Mouse (Mus musculus) intestine, embryonic 16.5 days (tissue): Measurements from ENCODE around the gene Pde3b. TPM values are rescaled to one million over a fixed set of nuclear protein-coding genes. Genes with fewer than 3 reads are reported as not detected.

ENCODE experiments used
- ATAC-seq: fragments of 200-750 bp; cut with Nextera tagmentation; 2 replicates; pipeline ENCODE4 v1.8.0; 2017; ENCODE audit warnings: moderate TSS enrichment, moderate library complexity
- H3K27ac ChIP-seq: fragments of 300-500 bp; sonication (generic); 2 replicates; pipeline ENCODE4 v1.5.1; 2014; ENCODE audit warnings: mild to moderate bottlenecking, low read length
- H3K27me3 ChIP-seq: fragments of 300-500 bp; sonication (generic); replicated peaks from 2 replicates; pipeline ENCODE4 v1.6.1; 2014; ENCODE audit warnings: low read length, control low read depth, mixed read lengths; ENCODE audit not compliant: control insufficient read depth, insufficient read depth
- H3K36me3 ChIP-seq: fragments of 300-500 bp; sonication (generic); 2 replicates; pipeline ENCODE4 v1.6.1; 2014; ENCODE audit warnings: low read length, control low read depth; ENCODE audit not compliant: control insufficient read depth, insufficient read depth
- H3K4me1 ChIP-seq: fragments of 300-500 bp; sonication (generic); 2 replicates; pipeline ENCODE4 v1.6.1; 2014; ENCODE audit warnings: low read length, control low read depth, mixed read lengths; ENCODE audit not compliant: control insufficient read depth, insufficient read depth
- H3K4me2 ChIP-seq: fragments of 300-500 bp; sonication (generic); 2 replicates; pipeline ENCODE4 v1.6.1; 2014; ENCODE audit warnings: low read depth, low read length, control low read depth
- H3K4me3 ChIP-seq: fragments of 300-500 bp; sonication (generic); 2 replicates; pipeline ENCODE4 v1.5.1; 2014; ENCODE audit warnings: mild to moderate bottlenecking, low read length
- H3K9ac ChIP-seq: fragments of 300-500 bp; sonication (generic); 2 replicates; pipeline ENCODE4 v1.6.1; 2014; ENCODE audit warnings: low read depth, low read length
- H3K9me3 ChIP-seq: fragments of 300-500 bp; sonication (generic); 2 replicates; pipeline ENCODE4 v1.6.1; 2016; ENCODE audit warnings: low read length, control low read depth; ENCODE audit not compliant: control insufficient read depth
- WGBS: fragments of 180-500 bp; shearing (Covaris S2); extraction: QIAGEN DNeasy Blood & Tissue Kit; methylation state at CpG from one replicate; pipeline ENCODE4 v1.1.7; 2014; 5-methylcytosine and 5-hydroxymethylcytosine counted together
- polyA plus RNA-seq: library from polyadenylated mRNA; unstranded; fragments of >200 nt; fragmentation: Nextera tagmentation; extraction: Ambion mirVana; gene quantifications from 2 replicates; pipeline ENCODE4 v1.2.1, GENCODE M21; 2015

Pde3b gene
- polyA plus RNA-seq, 1 experiment from 2014 or later = 1.3 TPM

GRCm38 (mm10) chr7:114474889-114475288 lies 59.8 kb downstream of the Pde3b start:
- H3K9me3 ChIP-seq = no peaks in the 10 kb centered on the region
- no peak for ATAC-seq
- 82% methylated on average over 1 of the region's 1 CpGs for WGBS

DNA sequence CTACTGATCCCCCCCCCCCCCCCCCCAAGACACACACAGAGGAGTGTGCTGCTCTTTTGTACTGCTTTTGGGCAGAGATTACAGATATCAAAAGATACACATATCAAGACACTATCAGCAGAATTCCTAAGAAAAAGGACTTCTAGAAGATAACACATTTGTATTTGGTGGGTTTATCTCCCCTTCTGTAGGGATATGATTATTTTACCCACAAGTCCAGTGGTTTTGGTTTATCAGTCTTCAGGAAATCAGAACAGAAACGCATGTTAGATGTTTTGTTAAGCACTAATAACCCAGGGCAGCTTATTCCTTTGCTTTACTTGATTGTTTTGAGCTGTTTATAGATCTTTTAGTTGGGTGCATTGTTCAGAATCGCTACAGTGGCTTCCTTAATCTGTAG lies 62.8 kb downstream of the Pde3b start:
- ATAC-seq = no peak
- Histone ChIP-seq H3K4me2 (no peak overlapping the region), H3K36me3 (no peaks in the 10 kb centered on the region), H3K27me3 (no peaks in the 10 kb centered on the region), H3K4me3 (no peak overlapping the region), H3K9ac (no peak overlapping the region), H3K9me3 (no peaks in the 10 kb centered on the region), H3K27ac (no peak overlapping the region), H3K4me1 (no peaks in the 10 kb centered on the region)
- 82% methylated on average over 2 of the region's 2 CpGs for WGBS

More at GRCm38 (mm10) chr7:114474889-114475288, 59.8 kb downstream of the Pde3b start:
- H3K9ac ChIP-seq = no peak overlapping the region
- no peaks in the 10 kb centered on the region for H3K27me3 ChIP-seq
- no peaks in the 10 kb centered on the region for H3K36me3 ChIP-seq
- H3K4me2 ChIP-seq = no peak overlapping the region
- H3K27ac ChIP-seq = no peak overlapping the region
- H3K4me3 ChIP-seq = no peak overlapping the region
- H3K4me1 ChIP-seq = no peaks in the 10 kb centered on the region

DNA sequence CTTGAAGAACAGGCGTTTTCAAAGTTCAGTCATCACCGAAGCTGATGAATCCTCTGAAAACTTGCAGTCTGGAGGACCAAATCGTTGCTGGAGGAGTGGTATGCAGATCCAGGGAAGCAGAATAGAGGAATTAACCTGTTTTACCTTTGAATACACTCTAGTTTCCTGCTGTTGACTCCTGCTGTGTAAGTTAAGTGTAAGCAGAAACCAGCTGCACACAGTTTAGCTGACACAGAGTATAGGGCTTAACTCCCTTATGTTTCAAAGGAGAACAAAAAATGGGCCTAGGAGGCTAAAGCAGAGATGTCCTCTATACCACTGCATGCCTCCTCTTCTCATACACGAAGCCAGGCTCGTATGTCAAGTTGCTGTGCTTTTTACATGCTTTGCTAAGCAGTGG lies 63.8 kb downstream of the Pde3b start:
- Histone ChIP-seq H3K4me2 (no peak overlapping the region), H3K36me3 (no peaks in the 10 kb centered on the region), H3K9me3 (no peaks in the 10 kb centered on the region), H3K27me3 (no peaks in the 10 kb centered on the region), H3K9ac (no peak overlapping the region), H3K4me1 (no peaks in the 10 kb centered on the region), H3K27ac (no peak overlapping the region), H3K4me3 (no peak overlapping the region)
- ATAC-seq = no peak
- 65% methylated on average over 5 of the region's 5 CpGs for WGBS

DNA sequence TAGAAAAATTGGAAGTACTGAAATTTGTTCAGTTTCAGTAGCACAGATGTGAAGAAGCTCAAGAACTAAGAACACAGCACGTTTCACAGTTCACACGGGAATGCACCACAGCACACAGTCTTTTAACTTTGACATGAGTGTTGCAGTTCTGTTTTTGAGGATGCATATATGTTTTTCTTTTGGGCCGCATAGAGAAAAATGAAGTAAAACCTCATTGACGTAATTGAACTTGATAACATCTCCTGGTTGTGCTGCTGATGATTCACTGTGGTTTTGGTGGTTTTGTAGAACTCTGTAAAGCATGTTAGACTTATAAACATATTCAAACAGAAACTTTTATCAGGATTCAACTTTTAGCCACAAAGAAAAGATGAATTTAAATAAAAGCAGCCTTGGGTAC lies 64.7 kb downstream of the Pde3b start:
- H3K36me3 ChIP-seq = no peaks in the 10 kb centered on the region
- no peak overlapping the region for H3K9ac ChIP-seq
- H3K4me3 ChIP-seq = no peak overlapping the region
- H3K4me2 ChIP-seq = no peak overlapping the region
- H3K27ac ChIP-seq = no peak overlapping the region
- ATAC-seq = no peak
- H3K27me3 ChIP-seq = no peaks in the 10 kb centered on the region
- H3K4me1 ChIP-seq = no peaks in the 10 kb centered on the region
- WGBS = 78% methylated on average over 4 of the region's 4 CpGs
- no peaks in the 10 kb centered on the region for H3K9me3 ChIP-seq

GRCm38 (mm10) chr7:114480196-114480989 lies 65.3 kb downstream of the Pde3b start:
- WGBS = 69% methylated on average over 6 of the region's 6 CpGs
- H3K27me3 ChIP-seq = no peaks in the 10 kb centered on the region
- no peak overlapping the region for H3K27ac ChIP-seq
- H3K4me1 ChIP-seq = no peaks in the 10 kb centered on the region
- no peak overlapping the region for H3K4me3 ChIP-seq
- no peak overlapping the region for H3K9ac ChIP-seq
- H3K4me2 ChIP-seq = no peak overlapping the region
- no peaks in the 10 kb centered on the region for H3K36me3 ChIP-seq
- no peak for ATAC-seq
- no peaks in the 10 kb centered on the region for H3K9me3 ChIP-seq

GRCm38 (mm10) chr7:114481008-114481407 lies 65.9 kb downstream of the Pde3b start:
- Histone ChIP-seq H3K9me3 (no peaks in the 10 kb centered on the region), H3K4me2 (no peak overlapping the region), H3K4me3 (no peak overlapping the region), H3K27ac (no peak overlapping the region), H3K36me3 (no peaks in the 10 kb centered on the region), H3K4me1 (no peaks in the 10 kb centered on the region), H3K9ac (no peak overlapping the region), H3K27me3 (no peaks in the 10 kb centered on the region)
- ATAC-seq = no peak
- 35% methylated on average over 1 of the region's 1 CpGs for WGBS

GRCm38 (mm10) chr7:114481429-114481931 lies 66.4 kb downstream of the Pde3b start:
- H3K27ac ChIP-seq = no peak overlapping the region
- no peaks in the 10 kb centered on the region for H3K27me3 ChIP-seq
- no peaks in the 10 kb centered on the region for H3K4me1 ChIP-seq
- no peak overlapping the region for H3K9ac ChIP-seq
- 86% methylated on average over 2 of the region's 2 CpGs for WGBS
- no peak overlapping the region for H3K4me2 ChIP-seq
- no peak for ATAC-seq
- H3K36me3 ChIP-seq = no peaks in the 10 kb centered on the region
- H3K4me3 ChIP-seq = no peak overlapping the region
- H3K9me3 ChIP-seq = no peaks in the 10 kb centered on the region

DNA sequence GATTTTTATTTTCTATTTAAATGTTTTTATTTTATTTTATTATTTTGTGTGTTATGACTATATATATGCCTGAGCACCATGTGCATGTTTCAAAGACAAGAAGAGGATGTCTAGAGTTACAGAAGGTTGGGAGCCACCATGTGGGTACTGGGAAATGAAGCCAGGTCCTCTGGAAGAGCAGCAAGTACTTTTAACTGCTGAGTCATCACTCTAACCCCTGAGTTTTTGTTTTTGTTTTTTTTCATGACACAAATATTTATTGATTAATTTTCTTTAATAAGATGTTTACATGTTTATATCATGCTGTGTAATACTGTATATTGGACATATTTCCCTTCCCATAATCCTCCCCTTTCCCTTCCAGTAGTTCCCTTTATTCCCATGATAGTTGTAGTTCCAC lies 77.5 kb downstream of the Pde3b start:
- H3K4me1 ChIP-seq = no peaks in the 10 kb centered on the region
- no peaks in the 10 kb centered on the region for H3K36me3 ChIP-seq
- H3K27me3 ChIP-seq = no peaks in the 10 kb centered on the region
- no peak overlapping the region for H3K4me2 ChIP-seq
- no peaks in the 10 kb centered on the region for H3K9me3 ChIP-seq
- ATAC-seq = no peak
- no peak overlapping the region for H3K4me3 ChIP-seq
- H3K27ac ChIP-seq = no peak overlapping the region
- H3K9ac ChIP-seq = no peak overlapping the region

GRCm38 (mm10) chr7:114494033-114494432 lies 79.0 kb downstream of the Pde3b start:
- H3K4me1 ChIP-seq = no peaks in the 10 kb centered on the region
- H3K4me2 ChIP-seq = no peak overlapping the region
- H3K4me3 ChIP-seq = no peak overlapping the region
- H3K27ac ChIP-seq = no peak overlapping the region
- H3K27me3 ChIP-seq = no peaks in the 10 kb centered on the region
- ATAC-seq = no peak
- WGBS = 95% methylated on average over 5 of the region's 5 CpGs
- no peaks in the 10 kb centered on the region for H3K9me3 ChIP-seq
- no peak overlapping the region for H3K9ac ChIP-seq
- no peaks in the 10 kb centered on the region for H3K36me3 ChIP-seq

DNA sequence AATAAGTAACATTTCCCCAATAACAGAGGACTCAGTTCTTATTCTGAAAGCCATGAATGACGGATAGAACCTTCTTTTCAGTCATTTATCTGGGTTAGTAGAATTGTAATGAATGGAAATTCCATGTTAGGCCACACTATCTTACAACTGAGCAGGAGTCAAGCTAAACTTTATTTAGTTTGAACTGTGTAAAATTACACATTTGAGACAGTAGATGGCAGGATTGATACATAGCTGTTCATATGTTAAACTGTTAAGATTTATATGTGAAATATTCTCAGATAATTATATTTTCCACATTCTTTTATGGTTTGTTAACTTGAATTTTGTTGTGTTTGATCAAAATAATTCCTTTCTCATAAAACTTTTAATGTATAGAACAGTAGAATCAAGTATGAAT lies 84.2 kb downstream of the Pde3b start:
- H3K4me1 ChIP-seq = no peaks in the 10 kb centered on the region
- H3K36me3 ChIP-seq = no peaks in the 10 kb centered on the region
- no peak overlapping the region for H3K4me2 ChIP-seq
- 89% methylated on average over 1 of the region's 1 CpGs for WGBS
- ATAC-seq = no peak
- H3K4me3 ChIP-seq = no peak overlapping the region
- H3K27ac ChIP-seq = no peak overlapping the region
- no peaks in the 10 kb centered on the region for H3K27me3 ChIP-seq
- H3K9me3 ChIP-seq = no peaks in the 10 kb centered on the region
- no peak overlapping the region for H3K9ac ChIP-seq
